Mouse (Mus musculus) bone marrow macrophage, adult 2 months (primary cell): Measurements from ENCODE around the gene Gm6096. TPM values are rescaled to one million over a fixed set of nuclear protein-coding genes. Genes with fewer than 3 reads are reported as not detected.
"Not testable (repeated sequence)": the region's sequence is repeated elsewhere in the genome, so short reads cannot be mapped to it uniquely, and the experiment has no call there.

ENCODE experiments used
- H3K27ac ChIP-seq: 2 replicates; pipeline ENCODE4 v1.5.1; 2012; ENCODE audit warnings: low read depth, low read length; ENCODE audit not compliant: insufficient read depth
- H3K4me1 ChIP-seq: 2 replicates; pipeline ENCODE4 v1.6.1; 2012; ENCODE audit warnings: low read length; ENCODE audit not compliant: control insufficient read depth, insufficient read depth
- H3K4me3 ChIP-seq: 2 replicates; pipeline ENCODE4 v1.5.1; 2012; ENCODE audit warnings: mild to moderate bottlenecking, low read length, moderate library complexity; ENCODE audit not compliant: insufficient read depth
- CTCF ChIP-seq: IDR thresholded peaks from 2 replicates; pipeline ENCODE4 v1.5.1; 2012; ENCODE audit warnings: low read depth, mild to moderate bottlenecking, low read length, moderate library complexity
- POLR2A ChIP-seq: IDR thresholded peaks from 2 replicates; pipeline ENCODE4 v1.6.1; 2012; ENCODE audit warnings: mild to moderate bottlenecking, low read depth, low read length, borderline replicate concordance
- polyA plus RNA-seq: library from polyadenylated mRNA; stranded (reverse); fragments of >200 nt; gene quantifications from 2 replicates; pipeline ENCODE4 v1.2.4, GENCODE M21; 2012; ENCODE audit not compliant: missing spikeins, insufficient read depth, insufficient read length

The Gm6096 gene
- not detected in 2 replicates for polyA plus RNA-seq

DNA sequence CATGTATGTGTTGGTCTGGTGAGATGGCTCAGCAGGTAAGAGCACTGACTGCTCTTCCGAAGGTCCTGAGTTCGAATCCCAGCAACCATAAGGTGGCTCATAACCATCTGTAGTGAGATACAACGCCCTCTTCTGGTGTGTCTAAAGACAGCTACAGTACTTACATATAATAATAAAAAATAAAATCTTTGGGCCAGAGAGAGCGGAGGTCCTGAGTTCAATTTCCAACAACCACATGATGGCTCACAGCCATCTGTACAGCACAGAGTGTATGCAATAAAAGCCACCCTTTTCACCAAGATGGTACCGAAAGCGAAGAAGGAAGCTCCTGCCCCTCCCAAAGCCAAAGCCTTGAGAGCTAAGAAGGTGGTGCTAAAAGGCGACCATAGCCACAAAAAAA, at the start of gene Gm6096:
Gm6096 (plus strand) TSS at position 301 of the 400 bp plus-strand sequence.
- H3K4me3 ChIP-seq: no peak within 1 kb of the TSS

DNA sequence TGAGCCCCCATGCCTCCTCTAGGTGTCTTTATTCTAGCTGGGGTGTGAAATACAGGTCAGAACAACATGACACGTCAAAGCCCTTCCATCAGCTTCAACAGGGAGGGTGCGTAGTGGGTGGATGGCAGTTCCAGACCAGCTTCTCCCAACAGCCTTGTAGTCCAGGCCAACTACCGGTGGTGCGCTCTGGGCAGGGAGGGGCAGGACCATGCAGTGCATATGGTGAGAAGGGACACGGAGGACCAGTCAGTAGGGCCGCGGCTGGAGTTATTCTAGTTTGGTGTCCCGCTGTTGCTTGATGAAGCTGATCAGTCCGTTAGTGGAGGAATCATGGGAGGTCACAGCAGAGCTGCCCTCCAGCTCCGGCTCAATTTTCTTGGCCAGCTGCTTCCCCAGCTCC, 48.7 kb upstream of the Gm6096 start:
- H3K27ac ChIP-seq, H3K4me1 ChIP-seq, H3K4me3 ChIP-seq: not testable (repeated sequence)

More for the DNA sequence above, at the start of gene Gm6096:
- TF ChIP-seq CTCF (no peak), POLR2A (no peak)
- no peak within 1 kb of the TSS for H3K27ac ChIP-seq
- peaks cover 15% of the 10 kb centered on the region for H3K4me1 ChIP-seq

DNA sequence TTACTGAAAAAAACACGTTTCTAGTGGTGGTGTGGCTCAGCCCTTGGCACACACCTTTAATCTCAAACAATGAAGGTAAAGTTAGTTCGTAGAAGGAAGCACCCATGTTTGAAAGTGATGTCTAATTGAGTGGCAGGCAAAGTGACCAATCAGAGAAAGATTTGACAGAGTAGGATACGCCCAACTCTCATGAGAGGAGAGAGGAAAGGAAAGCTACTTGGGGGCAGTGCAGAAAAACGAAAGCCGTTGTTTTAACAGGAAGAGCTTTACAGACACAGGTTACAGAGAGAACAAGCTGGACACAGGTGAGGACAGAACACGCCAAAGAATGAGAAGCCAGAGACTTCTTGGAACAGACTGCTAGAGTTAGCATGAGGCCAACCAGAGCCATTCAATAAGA, 44.5 kb upstream of the Gm6096 start:
- no peak overlapping the region for H3K4me3 ChIP-seq
- TF ChIP-seq POLR2A (no peak), CTCF (no peak)
- no peak overlapping the region for H3K27ac ChIP-seq

DNA sequence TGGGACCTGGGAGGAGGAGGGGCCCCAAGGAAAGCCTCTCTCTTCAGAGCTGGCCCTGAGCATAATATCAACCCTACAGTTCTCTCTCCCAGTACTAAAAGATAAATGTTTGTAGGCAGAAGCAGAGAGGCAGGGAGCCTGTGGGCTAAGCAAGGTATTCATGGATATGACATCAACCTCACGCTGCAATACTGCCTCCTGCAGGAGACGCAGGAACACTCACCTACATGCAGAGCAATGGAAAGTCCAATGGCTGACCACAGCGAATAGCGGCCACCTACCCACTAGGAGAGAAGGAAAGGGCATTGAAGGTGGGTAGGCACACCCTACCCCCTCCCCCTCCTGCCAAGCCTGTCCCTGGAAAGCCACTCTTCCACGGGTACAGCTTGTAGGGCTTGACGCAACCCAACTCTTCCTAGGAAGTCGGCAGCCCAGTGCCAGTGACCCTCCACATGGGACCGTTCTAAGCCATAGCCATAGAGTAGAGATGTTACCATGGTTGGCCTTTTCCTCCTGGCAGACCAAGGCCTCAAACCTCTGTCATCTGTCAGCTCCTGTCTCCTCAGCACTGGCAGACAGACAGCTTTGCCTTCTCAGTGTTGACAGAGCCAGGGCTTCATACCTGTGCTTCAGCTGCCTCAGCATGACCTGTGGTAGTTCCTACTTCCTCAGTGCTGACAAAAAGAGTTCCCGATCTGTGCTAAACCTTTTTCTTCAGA, 42.7 kb upstream of the Gm6096 start:
- no peak for TF ChIP-seq POLR2A
- TF ChIP-seq CTCF: no peak
- Histone ChIP-seq H3K27ac (no peak overlapping the region), H3K4me3 (no peak overlapping the region), H3K4me1 (peaks cover under 1% of the 10 kb centered on the region)

More for the DNA sequence above, 44.5 kb upstream of the Gm6096 start:
- H3K4me1 ChIP-seq: no peaks in the 10 kb centered on the region

DNA sequence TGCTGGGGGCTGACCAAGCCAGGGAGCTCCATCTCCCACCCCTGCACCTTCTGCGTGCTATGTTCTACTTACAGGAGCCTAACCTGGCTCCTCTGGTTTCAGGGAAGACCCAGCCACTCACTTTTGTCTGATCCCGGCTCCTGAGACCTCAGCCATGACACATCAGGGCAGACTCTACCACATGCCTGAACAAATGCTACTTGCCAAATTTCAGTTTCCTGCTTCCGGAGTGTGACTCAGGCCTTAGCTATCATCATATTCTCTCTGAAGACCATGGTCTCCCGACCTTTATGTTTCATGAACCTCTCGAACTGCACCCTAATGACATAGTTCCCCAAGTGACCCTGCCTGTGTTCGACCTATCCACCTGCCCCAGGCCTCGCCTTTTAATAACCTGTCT, 37.6 kb upstream of the Gm6096 start:
- peak overlapping the region; percentile 30; the same call in 1 of the 2 replicates for H3K27ac ChIP-seq
- TF ChIP-seq POLR2A (no peak), CTCF (no peak)
- peaks cover 35% of the 10 kb centered on the region for H3K4me1 ChIP-seq
- H3K4me3 ChIP-seq: no peak overlapping the region

DNA sequence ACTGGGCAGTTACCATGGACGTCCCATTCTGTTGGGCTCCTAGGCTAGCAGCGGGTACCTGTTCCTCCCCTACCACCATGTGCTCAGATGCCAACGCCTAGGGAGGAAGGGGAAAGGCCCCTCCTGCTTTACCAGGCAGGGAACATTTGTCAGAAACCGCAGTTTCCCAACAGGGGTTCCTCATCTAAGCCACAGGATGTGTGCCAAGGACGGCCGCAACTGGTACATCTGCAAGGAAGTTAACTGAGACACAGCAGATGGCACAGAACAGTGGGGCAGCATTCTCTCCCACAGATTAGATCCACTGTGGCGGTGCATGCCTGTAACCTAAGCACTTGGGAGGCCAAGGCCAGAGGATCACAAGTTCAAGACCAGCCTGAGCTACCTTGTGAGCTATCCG, 36.2 kb upstream of the Gm6096 start:
- peak overlapping the region; percentile 56 for H3K27ac ChIP-seq
- TF ChIP-seq CTCF: no peak
- H3K4me1 ChIP-seq: peaks cover 35% of the 10 kb centered on the region
- no peak overlapping the region for H3K4me3 ChIP-seq

- Histone ChIP-seq H3K4me3 (no peak overlapping the region), H3K4me1 (peaks cover 35% of the 10 kb centered on the region), H3K27ac (peak overlapping the region; percentile 56)
- TF ChIP-seq POLR2A: no peak
- TF ChIP-seq CTCF: no peak
These were observed 35.4 kb upstream of the Gm6096 start for GRCm38 (mm10) chr7:34215481-34215880.

DNA sequence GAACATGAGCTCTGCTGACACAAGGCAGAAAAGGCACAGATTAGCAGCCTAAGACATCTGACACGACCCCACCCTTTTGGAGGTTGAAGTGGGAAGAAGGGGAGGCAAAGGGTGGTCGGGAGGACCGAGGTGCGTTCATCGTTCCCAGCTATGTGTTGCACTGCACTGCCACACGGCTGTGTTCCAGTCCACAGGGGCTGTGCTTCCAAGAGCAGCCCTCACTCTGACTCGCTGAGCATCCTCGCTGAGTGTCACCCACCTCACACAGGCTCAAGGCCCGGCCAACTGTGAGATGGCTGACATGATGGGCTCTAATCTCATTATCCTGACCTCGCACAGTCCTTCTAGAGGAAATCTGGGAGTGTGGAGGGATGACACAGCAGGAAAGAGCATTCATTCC, 34.4 kb upstream of the Gm6096 start:
- TF ChIP-seq POLR2A (no peak), CTCF (no peak)
- H3K4me1 ChIP-seq: peaks cover 35% of the 10 kb centered on the region
- no peak overlapping the region for H3K27ac ChIP-seq
- H3K4me3 ChIP-seq: no peak overlapping the region

GRCm38 (mm10) chr7:34218496-34218895, 32.3 kb upstream of the Gm6096 start:
- Histone ChIP-seq H3K4me1 (peaks cover 31% of the 10 kb centered on the region), H3K4me3 (no peak overlapping the region), H3K27ac (no peak overlapping the region)
- TF ChIP-seq CTCF: no peak
- TF ChIP-seq POLR2A: no peak

DNA sequence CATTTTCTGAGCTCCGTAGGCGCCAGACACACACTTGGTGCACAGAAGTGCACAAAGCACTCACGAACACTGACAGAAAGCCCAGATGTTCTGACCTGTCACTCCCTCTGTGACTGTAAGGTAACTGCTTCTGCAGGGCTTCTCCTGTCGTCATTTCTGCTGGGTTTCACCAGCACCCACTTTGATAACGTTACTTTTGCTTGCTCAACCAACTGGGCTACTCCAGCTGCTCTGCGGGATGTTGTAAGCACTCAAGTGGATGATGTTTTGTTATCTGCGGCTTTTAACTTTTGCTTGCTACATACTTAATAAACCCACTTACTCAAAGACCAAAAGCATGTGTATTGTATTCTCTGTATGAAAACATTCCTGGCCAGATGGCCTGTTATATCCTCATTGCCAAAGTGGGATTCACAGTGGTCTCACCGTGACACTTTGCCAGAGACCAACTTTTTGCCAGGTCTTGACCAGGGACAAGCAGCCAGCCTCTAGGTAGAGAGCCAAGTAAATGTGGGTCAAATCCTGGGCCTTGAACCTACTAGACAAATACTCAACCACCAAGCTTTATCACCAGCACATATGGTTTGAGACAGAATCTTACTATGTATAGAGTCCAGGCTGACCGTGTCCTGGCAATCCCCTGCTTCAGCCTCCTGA, 29.1 kb upstream of the Gm6096 start:
- peaks cover 11% of the 10 kb centered on the region; the same call in 1 of the 2 replicates for H3K4me1 ChIP-seq
- no peak overlapping the region for H3K27ac ChIP-seq
- no peak overlapping the region for H3K4me3 ChIP-seq
- TF ChIP-seq POLR2A: no peak
- TF ChIP-seq CTCF: no peak

- H3K4me3 ChIP-seq: no peak overlapping the region
- H3K27ac ChIP-seq: no peak overlapping the region
- TF ChIP-seq POLR2A (no peak), CTCF (no peak)
- H3K4me1 ChIP-seq: peaks cover 17% of the 10 kb centered on the region
These were observed 28.5 kb upstream of the Gm6096 start for GRCm38 (mm10) chr7:34222340-34222739.
